Mouse (Mus musculus): ENCODE data around the gene Rab3il1.

GRCm38 (mm10) chr19:9980258-9980657 is 21.2 kb upstream of the Rab3il1 start, which contains the start of gene Fth1:
- TF ChIP-seq POLR2A (IDR thresholded peaks at IDR 0.05; ENCODE audit: extremely low read depth, insufficient read depth, low read length) (no peak), CTCF (IDR thresholded peaks at IDR 0.05; ENCODE audit: extremely low read depth, insufficient read depth, low read length) (no peak)
